Mouse (Mus musculus) forebrain, embryonic 14.5 days (tissue): ENCODE results near the gene Usp49. TPM values are rescaled to one million over a fixed set of nuclear protein-coding genes. Genes with fewer than 3 reads are reported as not detected.
A peak's percentile ranks its signal among the peaks of the same experiment; 100 is the strongest.

Source experiments
- ATAC-seq: fragments of 200-750 bp; cut with Nextera tagmentation; 2 replicates; pipeline ENCODE4 v1.8.0; 2017; ENCODE audit warnings: mild to moderate bottlenecking, moderate library complexity
- DNase-seq: peaks from one replicate; pipeline ENCODE4 v3.0.0-alpha.2; 2015; ENCODE audit warnings: low spot score
- H3K27ac ChIP-seq: fragments of 300-500 bp; sonication (generic); 2 replicates; pipeline ENCODE4 v1.5.1; 2014; ENCODE audit warnings: low read depth, mild to moderate bottlenecking, control low read depth, low read length, moderate library complexity
- H3K27me3 ChIP-seq: fragments of 300-500 bp; sonication (generic); replicated peaks from 2 replicates; pipeline ENCODE4 v1.6.1; 2014; ENCODE audit warnings: low read length, control low read depth, mixed read lengths; ENCODE audit not compliant: control insufficient read depth, insufficient read depth
- H3K36me3 ChIP-seq: fragments of 300-500 bp; sonication (generic); 2 replicates; pipeline ENCODE4 v1.6.1; 2014; ENCODE audit warnings: low read length, control low read depth; ENCODE audit not compliant: control insufficient read depth, insufficient read depth
- H3K4me1 ChIP-seq: fragments of 300-500 bp; sonication (generic); 2 replicates; pipeline ENCODE4 v1.6.1; 2014; ENCODE audit warnings: antibody characterized with exemption, low read length, control low read depth; ENCODE audit not compliant: control insufficient read depth, insufficient read depth
- H3K4me2 ChIP-seq: fragments of 300-500 bp; sonication (generic); 2 replicates; pipeline ENCODE4 v1.6.1; 2014; ENCODE audit warnings: mild to moderate bottlenecking, control low read depth, low read length
- H3K4me3 ChIP-seq: fragments of 300-500 bp; sonication (generic); 2 replicates; pipeline ENCODE4 v1.5.1; 2014; ENCODE audit warnings: low read depth, low read length, control low read depth
- H3K9ac ChIP-seq: fragments of 300-500 bp; sonication (generic); 2 replicates; pipeline ENCODE4 v1.6.1; 2014; ENCODE audit warnings: mild to moderate bottlenecking, low read length, control low read depth, moderate library complexity
- H3K9me3 ChIP-seq: fragments of 300-500 bp; sonication (generic); replicated peaks from 2 replicates; pipeline ENCODE4 v1.6.1; 2016; ENCODE audit warnings: low read length, control low read depth, mixed read lengths; ENCODE audit not compliant: control insufficient read depth
- WGBS: fragments of 180-500 bp; shearing (Covaris S2); extraction: QIAGEN DNeasy Blood & Tissue Kit; methylation state at CpG from one replicate; pipeline ENCODE4 v1.1.7; 2014; 5-methylcytosine and 5-hydroxymethylcytosine counted together
- polyA plus RNA-seq: library from polyadenylated mRNA; unstranded; fragments of >200 nt; fragmentation: Nextera tagmentation; extraction: Ambion mirVana; gene quantifications from 2 replicates; pipeline ENCODE4 v1.2.1, GENCODE M21; 2014

Usp49 gene
- polyA plus RNA-seq, 1 experiment from 2014 or later: 6.6 TPM

DNA sequence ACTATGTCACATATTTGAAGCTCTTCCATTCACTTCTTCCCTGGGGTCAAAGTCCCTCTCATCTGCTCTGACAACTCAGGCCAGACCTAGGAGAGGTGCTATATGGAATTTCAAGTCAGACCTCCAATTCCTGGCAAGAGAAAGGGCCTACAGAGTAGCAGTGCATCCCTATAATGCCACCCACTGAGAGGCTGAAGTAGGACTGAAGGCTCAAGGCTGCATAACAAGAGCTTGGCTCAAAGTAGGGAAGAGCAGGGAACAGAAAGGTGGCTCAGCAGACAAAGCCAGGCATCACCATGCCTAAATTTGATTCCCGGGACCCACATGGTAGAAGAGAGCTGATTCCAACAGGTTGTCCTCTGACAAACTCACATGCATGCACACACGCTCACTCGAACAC lies 61.2 kb downstream of the Usp49 start:
- Histone ChIP-seq H3K36me3 (no peaks in the 10 kb centered on the region), H3K9me3 (no peaks in the 10 kb centered on the region), H3K9ac (no peak overlapping the region), H3K27me3 (0 out of 2 replicates have a peak, but pooled peaks cover 5% of the 10 kb centered on the region), H3K4me1 (peaks cover 16% of the 10 kb centered on the region), H3K4me2 (no peak overlapping the region), H3K27ac (no peak overlapping the region), H3K4me3 (no peak overlapping the region)
- no peak for DNase-seq
- no peak for ATAC-seq
- WGBS: 89% methylated on average over 3 of the region's 3 CpGs

DNA sequence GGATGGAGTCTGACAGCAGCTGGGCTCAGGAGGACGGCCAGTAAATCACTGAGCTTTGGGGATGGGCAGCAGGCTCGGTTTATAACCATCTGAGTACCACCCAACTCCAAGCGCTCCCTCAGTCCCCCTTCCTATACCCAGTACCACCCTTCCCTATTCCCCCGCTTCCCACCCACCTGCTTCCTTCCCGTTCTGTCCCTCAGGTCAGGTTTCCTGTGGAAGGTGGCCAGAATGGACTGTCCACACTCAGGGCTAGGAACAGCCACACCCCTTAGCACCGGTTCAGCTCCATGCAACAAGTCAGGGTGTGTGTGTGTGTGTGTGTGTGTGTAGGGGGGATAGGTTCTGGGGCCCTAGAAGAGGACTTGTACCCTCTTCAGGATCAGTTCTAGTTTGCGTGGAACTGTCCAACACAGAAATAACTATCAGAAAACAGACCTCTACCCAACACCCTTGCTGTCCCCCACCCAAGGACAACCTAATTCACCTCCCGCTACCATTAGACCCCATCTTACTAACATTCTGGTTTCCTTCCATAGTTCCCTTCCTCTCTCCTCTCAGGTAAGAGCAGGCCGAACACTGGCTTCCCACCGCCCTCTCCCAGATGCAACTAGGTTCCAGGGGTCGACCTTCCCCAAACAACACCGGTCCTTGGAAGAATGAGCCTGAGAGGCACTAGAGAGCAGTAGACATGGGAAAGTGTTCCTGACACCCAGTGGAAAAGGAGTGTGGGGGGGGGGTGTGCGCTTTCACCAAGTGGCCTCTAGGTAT lies 63.4 kb downstream of the Usp49 start:
- 0 out of 2 replicates have a peak, but pooled peaks cover 5% of the 10 kb centered on the region for H3K27me3 ChIP-seq
- no peak for DNase-seq
- 36% methylated on average over 13 of the region's 13 CpGs for WGBS
- H3K9me3 ChIP-seq: no peaks in the 10 kb centered on the region
- peak overlapping the region; percentile 80; the same call in 1 of the 2 replicates for H3K9ac ChIP-seq
- no peak for ATAC-seq
- peak overlapping the region; percentile 71 for H3K4me3 ChIP-seq
- H3K27ac ChIP-seq: no peak overlapping the region
- peaks cover 10% of the 10 kb centered on the region for H3K4me1 ChIP-seq
- peak overlapping the region; percentile 77 for H3K4me2 ChIP-seq
- H3K36me3 ChIP-seq: no peaks in the 10 kb centered on the region

DNA sequence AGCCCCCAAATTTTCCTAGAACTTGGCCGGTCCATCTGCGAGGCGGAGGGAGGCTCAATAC lies 63.8 kb downstream of the Usp49 start, which contains the start of gene Gm21981:
TSS of gene Gm21981 (minus strand) at position 14 of the 61 bp plus-strand sequence.
- Histone ChIP-seq H3K9me3 (no peaks in the 10 kb centered on the region), H3K9ac (peak within 1 kb of the TSS; percentile 80), H3K27me3 (0 out of 2 replicates have a peak, but pooled peaks cover 5% of the 10 kb centered on the region), H3K4me1 (peaks cover 9% of the 10 kb centered on the region), H3K36me3 (no peaks in the 10 kb centered on the region), H3K4me2 (peak within 1 kb of the TSS; percentile 77), H3K27ac (no peak within 1 kb of the TSS), H3K4me3 (peak within 1 kb of the TSS; percentile 71)
- DNase-seq (no peak), ATAC-seq (no peak)
- WGBS: 0% methylated on average over 3 of the region's 3 CpGs

DNA sequence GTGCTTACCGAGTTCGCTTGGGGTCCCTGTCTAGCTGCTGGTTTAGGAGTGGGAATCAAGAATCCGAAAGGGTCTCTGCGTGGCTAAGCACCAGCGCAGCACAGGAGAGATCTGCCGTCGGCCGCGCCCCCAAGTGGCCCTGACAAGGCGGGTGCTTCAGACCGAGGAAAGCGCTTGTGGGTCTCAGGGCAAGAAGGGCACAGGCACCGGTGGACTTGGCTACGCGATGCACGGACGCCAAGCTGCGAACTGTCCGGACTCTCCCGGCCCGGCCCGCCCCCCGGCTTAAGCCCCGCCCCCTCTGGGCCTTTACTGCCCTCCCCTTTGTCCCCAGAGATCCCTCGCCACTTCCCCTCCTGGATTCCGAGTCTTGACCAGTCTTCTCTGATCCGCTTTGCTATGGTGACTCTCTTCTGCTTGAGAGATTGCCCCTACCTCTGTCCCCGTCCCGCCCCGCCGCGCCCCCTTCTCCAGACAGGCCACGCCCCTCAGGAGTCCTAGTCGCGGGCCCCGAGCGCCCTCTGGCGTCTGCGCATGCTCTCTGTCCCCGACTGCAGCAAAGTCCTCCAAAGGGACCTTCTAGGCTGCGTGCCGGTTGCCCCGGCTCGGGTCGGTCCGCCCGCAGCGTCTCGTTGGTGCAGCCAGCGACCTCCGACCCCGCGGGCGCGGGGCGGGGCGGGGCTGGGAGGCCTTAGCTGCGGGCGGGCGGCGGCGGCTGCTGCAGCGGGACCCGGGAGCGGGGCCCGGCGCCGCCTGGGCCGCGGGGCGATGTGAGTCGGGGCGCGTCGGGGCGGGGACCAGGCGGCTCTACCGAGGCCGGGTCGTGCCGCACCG lies 64.2 kb downstream of the Usp49 start, which contains the start of gene Prickle4:
TSS of gene Prickle4 (minus strand) at position 234 of the 834 bp plus-strand sequence.
- DNase-seq: peak; percentile 97
- Histone ChIP-seq H3K9ac (peak within 1 kb of the TSS; percentile 80), H3K27ac (no peak within 1 kb of the TSS), H3K9me3 (no peaks in the 10 kb centered on the region), H3K4me2 (peak within 1 kb of the TSS; percentile 77), H3K4me3 (peak within 1 kb of the TSS; percentile 71), H3K4me1 (peaks cover 5% of the 10 kb centered on the region), H3K36me3 (no peaks in the 10 kb centered on the region), H3K27me3 (0 out of 2 replicates have a peak, but pooled peaks cover 5% of the 10 kb centered on the region)
- peak; percentile 97 for ATAC-seq
- under 1% methylated on average over 54 of the region's 82 CpGs for WGBS

DNA sequence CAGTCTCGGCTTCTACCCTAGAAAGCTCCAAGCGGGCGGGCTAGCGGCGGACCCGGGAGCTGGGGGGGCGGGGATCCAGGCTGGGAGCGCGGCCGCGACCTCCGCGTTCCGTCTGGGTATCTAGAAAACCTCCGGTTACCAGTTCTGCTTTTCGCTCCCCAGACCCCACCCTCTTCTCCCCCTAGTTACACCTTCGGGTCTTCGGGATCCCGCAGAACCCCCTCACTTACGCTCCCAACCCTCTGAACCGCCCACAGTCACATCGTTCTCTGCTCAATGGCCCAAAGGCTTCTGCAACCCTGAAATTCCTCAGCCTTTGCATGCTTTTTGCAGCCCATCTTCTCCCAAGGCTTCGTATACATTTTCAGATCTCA lies 64.8 kb downstream of the Usp49 start:
- ATAC-seq: no peak
- WGBS: under 1% methylated on average over 20 of the region's 23 CpGs

DNA sequence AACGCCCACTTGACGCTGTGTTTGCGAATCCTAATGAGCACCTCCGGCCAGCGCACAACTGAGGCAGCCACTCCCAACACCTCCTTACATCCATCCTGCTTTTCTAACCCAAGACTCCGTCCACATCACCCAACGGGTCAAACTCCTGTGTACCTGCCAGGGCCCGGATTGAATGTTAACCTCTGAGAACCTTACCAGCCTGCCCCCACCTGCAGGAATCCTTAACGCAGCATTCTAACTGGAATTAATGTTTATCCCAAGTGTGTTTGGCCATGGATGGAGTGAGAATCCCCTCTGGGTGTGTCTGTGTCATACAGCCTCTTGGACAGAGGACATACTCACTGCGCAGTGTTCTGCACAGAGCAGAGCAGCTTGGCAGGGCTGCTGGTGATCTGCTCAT lies 67.7 kb downstream of the Usp49 start:
- ATAC-seq: no peak
- H3K4me1 ChIP-seq: peaks cover 4% of the 10 kb centered on the region; the same call in 1 of the 2 replicates
- H3K9ac ChIP-seq: no peak overlapping the region; the same call in 1 of the 2 replicates
- 93% methylated on average over 10 of the region's 10 CpGs for WGBS
- peaks cover 14% of the 10 kb centered on the region for H3K36me3 ChIP-seq
- DNase-seq: no peak
- 0 out of 2 replicates have a peak, but pooled peaks cover 5% of the 10 kb centered on the region for H3K27me3 ChIP-seq
- no peaks in the 10 kb centered on the region for H3K9me3 ChIP-seq
- no peak overlapping the region for H3K4me2 ChIP-seq
- H3K27ac ChIP-seq: no peak overlapping the region
- no peak overlapping the region for H3K4me3 ChIP-seq

More for the DNA sequence above, 64.8 kb downstream of the Usp49 start:
- peak overlapping the region; percentile 80 for H3K9ac ChIP-seq
- no peaks in the 10 kb centered on the region for H3K36me3 ChIP-seq
- H3K27me3 ChIP-seq: 0 out of 2 replicates have a peak, but pooled peaks cover 5% of the 10 kb centered on the region
- H3K4me1 ChIP-seq: peaks cover 4% of the 10 kb centered on the region
- H3K4me2 ChIP-seq: peak overlapping the region; percentile 77
- H3K27ac ChIP-seq: no peak overlapping the region
- peak; percentile 31 for DNase-seq
- no peaks in the 10 kb centered on the region for H3K9me3 ChIP-seq
- H3K4me3 ChIP-seq: peak overlapping the region; percentile 71

DNA sequence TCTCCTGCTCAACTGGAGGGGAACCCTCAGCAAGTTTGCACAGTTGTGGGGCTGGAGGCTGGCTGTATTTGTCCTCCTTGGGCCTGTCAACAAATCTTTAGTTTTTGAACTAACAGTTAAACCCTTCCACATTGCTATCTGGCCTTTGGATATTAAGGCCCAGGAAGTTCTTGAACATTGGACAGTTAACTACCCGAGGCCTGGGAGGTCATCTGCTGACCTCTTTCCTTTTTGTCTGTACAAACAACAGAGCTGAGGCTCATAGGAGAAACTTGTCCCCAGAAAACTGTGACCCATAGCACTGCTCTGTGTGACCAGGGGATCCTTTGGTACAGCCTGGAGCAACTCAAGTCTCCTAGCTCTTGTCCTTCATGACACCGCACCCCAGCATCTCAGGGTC lies 68.6 kb downstream of the Usp49 start:
- H3K9me3 ChIP-seq: no peaks in the 10 kb centered on the region
- H3K4me1 ChIP-seq: peaks cover 3% of the 10 kb centered on the region; the same call in 1 of the 2 replicates
- no peak overlapping the region for H3K4me3 ChIP-seq
- no peak overlapping the region for H3K27ac ChIP-seq
- no peak for DNase-seq
- 82% methylated on average over 2 of the region's 2 CpGs for WGBS
- no peak for ATAC-seq
- H3K4me2 ChIP-seq: no peak overlapping the region
- H3K9ac ChIP-seq: no peak overlapping the region
- no peaks in the 10 kb centered on the region for H3K27me3 ChIP-seq
- peaks cover 17% of the 10 kb centered on the region for H3K36me3 ChIP-seq

DNA sequence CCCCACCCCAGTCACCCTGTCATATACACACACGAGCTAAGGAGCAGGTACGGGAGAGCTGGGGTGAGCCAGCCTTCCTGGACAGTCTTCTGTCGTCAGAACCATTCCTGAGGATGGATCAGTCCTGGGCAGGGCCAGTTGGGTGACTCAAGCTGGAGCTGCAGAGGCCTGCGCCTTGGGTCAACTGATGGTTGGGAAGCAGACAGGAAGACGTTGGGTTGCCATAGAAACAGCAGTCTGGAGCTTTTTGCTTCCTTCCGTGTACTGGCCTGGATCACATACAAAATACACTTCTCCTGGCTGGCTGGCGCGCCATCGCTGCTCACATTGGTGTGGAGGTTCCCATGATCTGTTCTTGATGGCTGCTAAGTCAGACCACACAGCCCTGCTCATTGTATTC lies 71.3 kb downstream of the Usp49 start:
- H3K9ac ChIP-seq: no peak overlapping the region
- no peaks in the 10 kb centered on the region for H3K27me3 ChIP-seq
- H3K4me2 ChIP-seq: no peak overlapping the region
- 85% methylated on average over 9 of the region's 9 CpGs for WGBS
- H3K4me1 ChIP-seq: no peaks in the 10 kb centered on the region
- no peak overlapping the region for H3K4me3 ChIP-seq
- no peak overlapping the region for H3K27ac ChIP-seq
- DNase-seq (no peak), ATAC-seq (no peak)
- peaks cover 17% of the 10 kb centered on the region for H3K36me3 ChIP-seq
- H3K9me3 ChIP-seq: no peaks in the 10 kb centered on the region
